Mouse (Mus musculus) layer of hippocampus, adult 2 months (tissue): ENCODE data around the gene Pip4p1. TPM values are rescaled to one million over a fixed set of nuclear protein-coding genes. Genes with fewer than 3 reads are reported as not detected.

Experiments
- DNase-seq, 2 experiments: peaks; one replicate each; pipeline ENCODE4 v3.0.0; 2022; ENCODE audit warnings: low spot score in 2 of 2
- H3K27ac ChIP-seq: fragments of 200-600 bp; 2 replicates; pipeline ENCODE4 v1.8.1; 2022
- H3K4me3 ChIP-seq: fragments of 200-600 bp; 2 replicates; pipeline ENCODE4 v1.8.1; 2022; ENCODE audit warnings: mild to moderate bottlenecking
- CTCF ChIP-seq: fragments of 200-600 bp; conservative IDR thresholded peaks from 2 replicates; pipeline ENCODE4 v1.8.1; 2022; ENCODE audit warnings: antibody characterized with exemption, mild to moderate bottlenecking, moderate library complexity
- total RNA-seq, 2 experiments: library from RNA; stranded (reverse); gene quantifications; 2 replicates each; pipeline ENCODE4 v1.2.3; 2021

Gene Pip4p1
- total RNA-seq, 2 experiments from 2014 or later = 92.9 to 95.6 TPM

DNA sequence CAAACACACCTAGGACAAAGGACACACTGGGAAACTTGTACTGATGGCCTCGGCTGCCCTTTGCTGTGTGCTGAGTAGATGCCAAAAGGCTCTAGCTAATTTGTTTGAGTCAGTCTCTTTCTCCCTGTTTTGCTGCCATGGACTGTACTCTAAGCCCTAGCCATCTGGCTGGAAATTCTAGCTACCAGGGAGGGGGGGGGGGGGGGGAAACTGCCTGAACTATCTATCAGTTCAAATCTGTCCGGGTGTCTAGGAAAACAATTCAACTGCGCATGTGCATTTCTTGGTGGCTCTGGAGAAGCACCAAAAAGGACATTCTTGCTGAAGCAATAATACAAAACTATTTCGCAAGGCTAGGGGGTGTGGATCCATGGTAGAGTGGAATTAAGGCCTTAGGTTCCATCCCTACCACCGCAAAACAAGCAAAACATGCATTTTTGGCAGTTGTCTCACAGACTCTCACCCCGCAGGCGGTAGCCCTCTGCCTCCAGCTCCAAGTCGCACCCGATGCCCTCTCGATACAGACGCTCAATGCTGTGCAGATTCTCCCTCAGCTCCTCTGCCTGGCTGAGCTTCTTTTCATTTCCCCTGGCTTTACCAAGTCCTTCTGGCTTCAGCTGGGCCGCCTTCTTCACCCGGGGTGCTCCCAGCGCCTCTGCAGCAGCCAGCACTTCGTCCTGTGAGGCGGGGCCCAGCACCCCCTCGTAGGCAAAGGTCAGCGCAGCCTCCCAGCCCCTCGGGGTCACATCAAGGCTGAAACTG, 34.5 kb downstream of the Pip4p1 start:
- Histone ChIP-seq H3K27ac (peak overlapping the region; percentile 93), H3K4me3 (peak overlapping the region; percentile 73)
- DNase-seq = peak; percentile 36 to 42
- TF ChIP-seq CTCF = no peak

DNA sequence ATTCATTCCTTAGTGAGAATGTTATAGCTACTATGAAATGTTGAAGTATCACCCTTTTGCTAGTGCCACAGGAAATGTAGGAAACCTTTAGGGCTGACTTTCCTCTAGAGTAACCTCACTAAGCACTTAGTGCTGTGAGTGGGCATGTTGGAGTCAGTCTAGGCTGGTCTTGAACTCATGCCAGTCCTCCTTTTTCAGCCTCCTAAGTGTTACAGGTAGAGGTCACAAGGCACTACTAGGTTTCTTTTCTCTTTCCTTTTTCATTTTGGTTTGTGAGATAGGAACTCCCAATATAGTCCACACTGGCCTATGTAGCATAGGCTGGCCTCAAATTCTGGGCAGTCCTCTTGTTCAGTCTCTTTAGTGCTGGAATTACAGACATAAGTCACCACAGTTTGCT, 35.2 kb downstream of the Pip4p1 start:
- no peak for TF ChIP-seq CTCF
- Histone ChIP-seq H3K27ac (peak overlapping the region; percentile 93; the same call in 1 of the 2 replicates), H3K4me3 (no peak overlapping the region; the same call in 1 of the 2 replicates)
- no peak for DNase-seq

DNA sequence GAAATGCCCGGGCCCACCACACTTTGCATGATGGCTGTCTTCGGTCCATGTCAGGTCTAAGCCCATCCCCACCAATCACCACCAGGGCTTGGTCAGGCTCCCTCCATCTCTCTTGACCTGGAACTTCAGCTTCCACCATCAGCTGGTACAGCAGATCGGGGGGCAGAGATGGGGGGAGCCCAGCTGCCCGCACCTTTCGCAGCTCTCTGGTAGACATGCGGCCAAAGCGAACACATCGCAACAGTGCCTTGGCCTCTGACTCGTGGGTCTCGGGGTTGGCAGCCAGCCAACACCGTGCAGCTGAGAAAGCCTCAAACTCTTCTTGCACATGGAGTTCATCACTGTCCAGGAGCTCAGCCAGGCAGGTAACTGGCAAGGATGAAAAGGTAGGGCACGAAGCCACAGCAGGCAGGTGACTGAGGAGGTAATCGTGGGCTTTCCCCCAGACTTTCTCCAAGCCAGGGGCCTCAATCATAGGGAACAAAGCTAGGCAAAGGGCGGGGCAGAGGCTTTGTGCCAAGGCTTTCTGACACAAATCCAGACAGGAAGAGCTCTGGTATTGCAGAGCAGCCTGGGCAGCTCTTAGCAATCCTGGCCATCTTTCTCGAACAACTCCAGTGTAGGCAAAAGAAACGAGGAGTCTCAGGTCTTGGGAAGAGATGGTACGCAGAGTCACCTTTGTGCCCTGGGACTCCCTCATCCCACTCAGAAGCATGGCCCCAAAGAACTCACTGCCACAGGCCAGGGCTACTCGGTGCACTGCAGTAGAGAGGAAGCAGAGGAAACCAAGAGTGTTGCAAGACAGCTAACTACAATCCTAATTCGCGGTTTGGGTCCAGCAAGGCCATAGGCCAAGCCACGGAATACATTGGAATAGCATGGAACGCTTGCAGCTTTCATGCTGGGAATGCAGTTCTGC, 37.9 kb downstream of the Pip4p1 start:
- DNase-seq = no peak
- Histone ChIP-seq H3K4me3 (no peak overlapping the region), H3K27ac (no peak overlapping the region)
- TF ChIP-seq CTCF = no peak

DNA sequence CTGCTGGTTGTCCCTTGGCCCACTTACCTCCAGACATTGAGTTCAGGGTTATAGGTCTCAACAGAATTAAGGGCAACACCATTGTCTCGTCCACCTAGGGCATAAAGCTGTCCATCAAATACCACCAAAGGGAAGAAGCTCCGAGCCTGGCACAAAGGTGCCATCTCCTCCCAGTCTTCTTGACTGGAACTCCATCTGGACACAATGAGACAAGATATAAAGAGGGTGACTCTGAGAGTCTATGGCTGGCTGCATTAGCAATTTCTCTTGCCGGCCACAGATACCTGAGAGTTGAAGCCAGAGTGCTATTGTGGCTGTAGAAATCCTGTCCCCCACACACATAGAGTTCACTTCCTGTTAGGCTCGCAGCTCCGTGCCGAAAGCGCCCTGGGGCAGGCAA, 38.6 kb downstream of the Pip4p1 start:
- Histone ChIP-seq H3K27ac (no peak overlapping the region), H3K4me3 (no peak overlapping the region)
- no peak for DNase-seq
- TF ChIP-seq CTCF = no peak

DNA sequence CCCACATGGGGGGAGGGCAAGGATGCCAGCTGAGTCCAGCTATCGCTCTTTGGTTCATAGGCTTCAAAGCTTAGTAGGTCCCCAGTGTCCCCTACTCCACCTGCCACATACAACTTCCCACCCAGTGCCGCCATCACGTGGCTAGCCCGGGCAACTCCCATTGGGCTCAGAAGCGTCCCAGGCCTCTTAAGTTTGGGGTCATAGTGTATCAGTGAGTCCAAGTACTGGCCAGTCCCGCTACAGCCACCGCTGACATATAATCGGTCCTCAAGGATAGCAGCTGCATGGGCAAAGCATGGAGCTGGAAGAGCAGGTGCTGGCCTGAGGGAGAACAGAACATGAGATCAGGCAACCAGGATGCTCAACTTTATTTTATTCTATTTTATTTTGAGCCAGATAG, 39.0 kb downstream of the Pip4p1 start:
- DNase-seq = no peak
- Histone ChIP-seq H3K4me3 (no peak overlapping the region), H3K27ac (no peak overlapping the region)
- no peak for TF ChIP-seq CTCF

DNA sequence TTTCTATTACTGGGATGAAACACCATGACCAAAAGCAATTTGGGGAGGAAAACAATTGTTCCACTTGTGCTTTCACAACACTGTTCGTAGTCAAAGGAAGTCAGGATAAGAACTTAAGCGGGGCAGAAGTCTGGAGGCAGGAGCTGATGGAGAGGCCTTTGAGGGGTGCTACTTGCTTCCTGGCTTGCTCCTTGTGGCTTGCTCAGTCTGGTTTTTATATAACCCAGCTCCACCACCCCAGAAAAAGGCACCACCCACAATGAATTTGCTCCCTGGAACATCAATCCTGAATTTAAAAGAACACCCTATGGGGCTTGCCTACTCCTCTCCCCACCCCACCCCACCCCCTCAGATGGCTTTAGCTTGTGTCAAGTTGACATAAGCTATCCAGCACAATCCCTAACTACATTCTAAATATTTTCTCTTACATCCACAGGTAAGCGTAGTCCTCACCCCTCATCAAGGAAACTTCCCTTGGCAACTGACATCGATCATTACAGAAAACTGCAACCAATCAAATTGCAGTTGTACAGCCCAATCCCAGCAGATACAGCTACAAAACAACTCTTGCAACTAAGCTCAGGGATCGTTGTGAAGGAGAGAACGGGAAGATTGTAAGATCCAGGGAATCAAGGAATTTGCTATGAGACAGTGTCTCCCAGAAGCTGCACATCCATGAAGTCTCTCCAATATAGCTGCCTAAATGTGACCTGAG, 54.3 kb downstream of the Pip4p1 start:
- no peak overlapping the region for H3K27ac ChIP-seq
- TF ChIP-seq CTCF = no peak
- no peak for DNase-seq
- H3K4me3 ChIP-seq = no peak overlapping the region

Other genes with a start within 250 kb of the Pip4p1 start
- gene Olfr747, start 237.7 kb downstream of the Pip4p1 start, total RNA-seq = not detected
- gene Olfr748, start 223.5 kb downstream of the Pip4p1 start, total RNA-seq = not detected
- not detected for gene Olfr749, start 185.8 kb downstream of the Pip4p1 start, total RNA-seq
- 10 to 100 TPM; 67.0 to 69.7 TPM for gene Ttc5, start 145.3 kb downstream of the Pip4p1 start, total RNA-seq
- not detected for gene Ccnb1ip1, start 123.1 kb downstream of the Pip4p1 start, total RNA-seq
- 10 to 100 TPM; 27.5 to 31.9 TPM for gene Parp2, start 123.0 kb downstream of the Pip4p1 start, total RNA-seq
- gene Tep1, start 60.3 kb downstream of the Pip4p1 start, total RNA-seq = 1 to 10 TPM; 2.4 to 3.2 TPM
- 1 to 10 TPM; 5.4 to 5.9 TPM for gene Klhl33, start 33.3 kb downstream of the Pip4p1 start, total RNA-seq
- gene Osgep, start 6.0 kb downstream of the Pip4p1 start, total RNA-seq = 10 to 100 TPM; 35.0 to 36.0 TPM
- gene Apex1, start 5.9 kb downstream of the Pip4p1 start, total RNA-seq = 10 to 100 TPM; 70.3 to 73.4 TPM
- gene Pnp, start 226 bp upstream of the Pip4p1 start, total RNA-seq = 10 to 100 TPM; 14.0 to 17.1 TPM
- 10 to 100 TPM in 1 of 2 experiments, 1 to 10 TPM in 1; 5.2 to 12.0 TPM for gene Gm49342, start 13.7 kb upstream of the Pip4p1 start, total RNA-seq
- 1 to 10 TPM in 1 of 2 experiments, under 1 TPM in 1; 0.83 to 1.1 TPM for gene Pnp2, start 25.1 kb upstream of the Pip4p1 start, total RNA-seq
- gene Rnase10, start 76.9 kb upstream of the Pip4p1 start, total RNA-seq = not detected
- not detected for gene Rnase9, start 111.0 kb upstream of the Pip4p1 start, total RNA-seq
- not detected for gene Rnase11, start 119.3 kb upstream of the Pip4p1 start, total RNA-seq
- not detected for gene Rnase12, start 126.8 kb upstream of the Pip4p1 start, total RNA-seq
- gene Olfr750, start 143.6 kb upstream of the Pip4p1 start, total RNA-seq = not detected
- 10 to 100 TPM; 15.0 to 18.0 TPM for gene Rnase4, start 160.2 kb upstream of the Pip4p1 start, total RNA-seq
- gene Ang, start 160.3 kb upstream of the Pip4p1 start, total RNA-seq = 1 to 10 TPM; 3.5 to 4.8 TPM
- not detected for gene Eddm3b, start 183.6 kb upstream of the Pip4p1 start, total RNA-seq
- not detected for gene Rnase6, start 193.1 kb upstream of the Pip4p1 start, total RNA-seq
- gene Rnase1, start 215.9 kb upstream of the Pip4p1 start, total RNA-seq = 1 to 10 TPM; 3.4 to 4.8 TPM
- under 1 TPM in 1 of 2 experiments, not detected in 1; 0.51 TPM for gene Rnase2b, start 231.4 kb upstream of the Pip4p1 start, total RNA-seq